Mouse (Mus musculus): ENCODE results near the gene Ucp1. TPM values are rescaled to one million over a fixed set of nuclear protein-coding genes. Genes with fewer than 3 reads are reported as not detected.

Gene Ucp1
- polyA plus RNA-seq (2012; rRNA removed) = 0.41 and 0.55 TPM in 2 replicates

GRCm38 (mm10) chr8:83290176-83290575 is at the start of gene Ucp1:
Gene Ucp1, plus strand, starts transcription at chr8:83290352.

GRCm38 (mm10) chr8:83331899-83332697 is 41.9 kb downstream of the Ucp1 start, which contains the start of gene Elmod2:
Gene Elmod2, minus strand, starts transcription at chr8:83332486.

Other genes starting within 250 kb of the Ucp1 start
- 46.9 and 54.6 TPM in 2 replicates for gene Tbc1d9, start 125.0 kb upstream of the Ucp1 start, polyA plus RNA-seq (2012; rRNA removed)
- 1.7 and 2.2 TPM in 2 replicates for gene Gm10645, start 124.2 kb upstream of the Ucp1 start, polyA plus RNA-seq (2012; rRNA removed)
- 18.5 and 21.4 TPM in 2 replicates for gene Elmod2, start 42.1 kb downstream of the Ucp1 start, polyA plus RNA-seq (2012; rRNA removed)
- not detected in 2 replicates for gene Mgat4d, start 58.1 kb downstream of the Ucp1 start, polyA plus RNA-seq (2012; rRNA removed)
- 6.0 and 6.8 TPM in 2 replicates for gene Clgn, start 99.5 kb downstream of the Ucp1 start, polyA plus RNA-seq (2012; rRNA removed)
- gene Scoc, start 168.0 kb downstream of the Ucp1 start, polyA plus RNA-seq (2012; rRNA removed) = 145 and 155 TPM in 2 replicates
- 0.02 and 0.03 TPM in 2 replicates for gene Olfr370, start 245.4 kb downstream of the Ucp1 start, polyA plus RNA-seq (2012; rRNA removed)

All from central nervous system, embryonic 14 days (tissue).